Mouse (Mus musculus) liver, embryonic 13.5 days (tissue): ENCODE measurements around the gene Glrx3. TPM values are rescaled to one million over a fixed set of nuclear protein-coding genes. Genes with fewer than 3 reads are reported as not detected.

Experiments used
- ATAC-seq: fragments of 200-750 bp; cut with Nextera tagmentation; 2 replicates; pipeline ENCODE4 v1.8.0; 2017; ENCODE audit warnings: low read depth, mild to moderate bottlenecking, moderate number of reproducible peaks, moderate library complexity
- DNase-seq: peaks from one replicate; pipeline ENCODE4 v3.0.0; 2022
- H3K27ac ChIP-seq: fragments of 300-500 bp; sonication (generic); 2 replicates; pipeline ENCODE4 v1.5.1; 2015; ENCODE audit warnings: moderate library complexity, mild to moderate bottlenecking, inconsistent platforms
- H3K27me3 ChIP-seq: fragments of 300-500 bp; sonication (generic); 2 replicates; pipeline ENCODE4 v1.6.1; 2015; ENCODE audit warnings: mild to moderate bottlenecking, inconsistent platforms
- H3K36me3 ChIP-seq: fragments of 300-500 bp; sonication (generic); 2 replicates; pipeline ENCODE4 v1.6.1; 2015; ENCODE audit warnings: mild to moderate bottlenecking, inconsistent platforms
- H3K4me1 ChIP-seq: fragments of 300-500 bp; sonication (generic); replicated peaks from 2 replicates; pipeline ENCODE4 v1.6.1; 2015; ENCODE audit warnings: inconsistent platforms
- H3K4me2 ChIP-seq: fragments of 300-500 bp; sonication (generic); 2 replicates; pipeline ENCODE4 v1.6.1; 2015; ENCODE audit warnings: inconsistent platforms, mild to moderate bottlenecking, moderate library complexity
- H3K4me3 ChIP-seq: fragments of 300-500 bp; sonication (generic); replicated peaks from 2 replicates; pipeline ENCODE4 v1.5.1; 2015; ENCODE audit warnings: mild to moderate bottlenecking, inconsistent platforms
- H3K9ac ChIP-seq: fragments of 300-500 bp; sonication (generic); 2 replicates; pipeline ENCODE4 v1.6.1; 2015; ENCODE audit warnings: mild to moderate bottlenecking, inconsistent platforms
- H3K9me3 ChIP-seq: fragments of 300-500 bp; sonication (generic); replicated peaks from 2 replicates; pipeline ENCODE4 v1.6.1; 2016; ENCODE audit warnings: inconsistent platforms
- WGBS: fragments of 180-500 bp; shearing (Covaris S2); methylation state at CpG from one replicate; pipeline ENCODE4 v1.1.7; 2015; ENCODE audit not compliant: insufficient replicate concordance; 5-methylcytosine and 5-hydroxymethylcytosine counted together
- polyA plus RNA-seq: library from polyadenylated mRNA; unstranded; fragments of >200 nt; fragmentation: Nextera tagmentation; extraction: Ambion mirVana; gene quantifications from 2 replicates; pipeline ENCODE4 v1.2.1, GENCODE M21; 2015

Glrx3 gene
- polyA plus RNA-seq, 1 experiment from 2014 or later: 117 TPM

- Histone ChIP-seq H3K4me2 (peak overlapping the region; percentile 48), H3K36me3 (no peaks in the 10 kb centered on the region), H3K27me3 (no peaks in the 10 kb centered on the region; the same call in 1 of the 2 replicates), H3K27ac (no peak overlapping the region), H3K4me1 (peaks cover 4% of the 10 kb centered on the region), H3K9ac (no peak overlapping the region; the same call in 1 of the 2 replicates), H3K9me3 (no peaks in the 10 kb centered on the region), H3K4me3 (no peak overlapping the region)
- 13% methylated on average over 30 of the region's 30 CpGs for WGBS
- peak; percentile 86 for ATAC-seq
- peak; percentile 81 for DNase-seq
Observed at GRCm38 (mm10) chr7:137477950-137478620, 40.7 kb downstream of the Glrx3 start.

GRCm38 (mm10) chr7:137478621-137478982 is 41.2 kb downstream of the Glrx3 start:
- no peaks in the 10 kb centered on the region; the same call in 1 of the 2 replicates for H3K27me3 ChIP-seq
- peak overlapping the region; percentile 48 for H3K4me2 ChIP-seq

GRCm38 (mm10) chr7:137480839-137481238 is 43.4 kb downstream of the Glrx3 start:
- Histone ChIP-seq H3K36me3 (no peaks in the 10 kb centered on the region), H3K27ac (no peak overlapping the region), H3K4me3 (no peak overlapping the region), H3K27me3 (no peaks in the 10 kb centered on the region; the same call in 1 of the 2 replicates), H3K4me1 (peaks cover 4% of the 10 kb centered on the region), H3K9ac (no peak overlapping the region), H3K9me3 (no peaks in the 10 kb centered on the region), H3K4me2 (no peak overlapping the region)
- 70% methylated on average over 6 of the region's 6 CpGs for WGBS
- DNase-seq: no peak
- ATAC-seq: no peak

More at GRCm38 (mm10) chr7:137478621-137478982, 41.2 kb downstream of the Glrx3 start:
- DNase-seq (no peak), ATAC-seq (peak; percentile 39)
- 17% methylated on average over 5 of the region's 5 CpGs for WGBS
- Histone ChIP-seq H3K27ac (no peak overlapping the region), H3K4me1 (peaks cover 4% of the 10 kb centered on the region), H3K36me3 (no peaks in the 10 kb centered on the region), H3K9me3 (no peaks in the 10 kb centered on the region), H3K4me3 (no peak overlapping the region), H3K9ac (no peak overlapping the region; the same call in 1 of the 2 replicates)

GRCm38 (mm10) chr7:137483987-137484386 is 46.6 kb downstream of the Glrx3 start:
- no peak for DNase-seq
- Histone ChIP-seq H3K4me1 (no peaks in the 10 kb centered on the region), H3K27ac (no peak overlapping the region), H3K4me3 (no peak overlapping the region), H3K27me3 (no peaks in the 10 kb centered on the region), H3K9ac (no peak overlapping the region), H3K36me3 (no peaks in the 10 kb centered on the region), H3K9me3 (no peaks in the 10 kb centered on the region), H3K4me2 (no peak overlapping the region)
- no peak for ATAC-seq
- WGBS: 67% methylated on average over 11 of the region's 11 CpGs

DNA sequence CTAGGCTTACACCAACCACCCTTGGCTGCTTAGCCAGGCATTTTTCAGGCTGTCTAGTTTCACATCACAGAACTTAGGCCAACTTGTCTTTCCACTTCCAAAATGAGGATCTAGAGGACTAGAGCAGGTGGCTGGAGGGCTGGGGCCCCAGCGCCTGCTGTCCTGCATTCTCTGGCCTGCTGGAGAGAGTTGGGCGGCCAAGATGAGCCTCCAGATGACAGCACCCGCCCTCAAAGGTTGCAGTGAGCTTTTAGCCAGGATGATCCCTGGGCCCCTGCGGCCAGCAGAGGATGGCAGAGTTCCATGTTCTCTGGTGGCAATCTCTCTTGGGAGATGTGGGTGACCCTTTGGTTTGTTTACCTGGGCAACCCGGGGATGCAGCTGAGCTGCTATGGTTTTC is 51.0 kb downstream of the Glrx3 start:
- Histone ChIP-seq H3K9me3 (no peaks in the 10 kb centered on the region), H3K4me1 (no peaks in the 10 kb centered on the region), H3K27me3 (no peaks in the 10 kb centered on the region), H3K36me3 (no peaks in the 10 kb centered on the region), H3K4me3 (no peak overlapping the region), H3K9ac (no peak overlapping the region), H3K4me2 (no peak overlapping the region), H3K27ac (no peak overlapping the region)
- 53% methylated on average over 5 of the region's 5 CpGs for WGBS
- DNase-seq: no peak
- no peak for ATAC-seq

- Histone ChIP-seq H3K9me3 (no peaks in the 10 kb centered on the region), H3K9ac (no peak overlapping the region), H3K27ac (no peak overlapping the region), H3K4me2 (no peak overlapping the region), H3K27me3 (no peaks in the 10 kb centered on the region), H3K36me3 (no peaks in the 10 kb centered on the region), H3K4me1 (no peaks in the 10 kb centered on the region), H3K4me3 (no peak overlapping the region)
- ATAC-seq (no peak), DNase-seq (no peak)
- 45% methylated on average over 4 of the region's 4 CpGs for WGBS
Observed at GRCm38 (mm10) chr7:137490711-137491110, 53.3 kb downstream of the Glrx3 start.

DNA sequence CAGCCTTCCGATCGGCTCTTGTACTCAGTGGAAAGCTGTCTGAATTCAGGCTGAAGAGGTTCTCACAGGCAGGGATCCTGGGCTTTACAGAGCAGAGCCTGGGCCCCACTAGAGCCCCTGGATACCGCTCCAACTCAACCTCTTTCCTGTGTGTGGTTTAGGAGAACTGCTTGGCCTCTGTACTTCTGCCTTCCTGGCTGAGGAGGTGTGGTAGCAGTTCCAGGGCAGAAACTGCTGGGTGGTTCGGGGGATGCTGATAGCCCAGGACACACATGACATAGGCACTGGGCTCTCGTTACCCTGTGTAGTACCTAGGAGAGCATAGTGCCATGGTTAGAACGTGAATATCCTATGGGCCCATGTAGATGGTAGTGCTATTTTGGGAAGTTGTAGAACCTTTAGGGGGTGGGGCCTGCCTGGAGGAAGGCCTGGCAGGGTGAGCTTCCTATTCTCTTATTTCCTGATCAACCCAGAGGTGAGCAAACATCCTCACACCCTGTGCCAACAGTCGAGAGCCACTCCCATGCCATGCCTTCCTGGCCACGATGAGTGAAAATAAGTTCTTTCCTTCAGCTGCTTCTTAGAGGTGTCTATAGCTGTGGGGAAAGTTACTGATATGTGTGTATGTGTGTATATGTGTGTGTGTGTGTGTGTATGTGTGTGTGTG is 55.0 kb downstream of the Glrx3 start:
- DNase-seq (no peak), ATAC-seq (no peak)
- no peaks in the 10 kb centered on the region for H3K4me1 ChIP-seq
- H3K4me3 ChIP-seq: no peak overlapping the region
- no peak overlapping the region for H3K4me2 ChIP-seq
- H3K9me3 ChIP-seq: no peaks in the 10 kb centered on the region
- H3K36me3 ChIP-seq: no peaks in the 10 kb centered on the region
- H3K9ac ChIP-seq: no peak overlapping the region
- H3K27ac ChIP-seq: no peak overlapping the region
- 32% methylated on average over 8 of the region's 8 CpGs for WGBS
- no peaks in the 10 kb centered on the region for H3K27me3 ChIP-seq

- H3K4me3 ChIP-seq: no peak overlapping the region
- WGBS: 60% methylated on average over 4 of the region's 4 CpGs
- H3K27me3 ChIP-seq: no peaks in the 10 kb centered on the region
- no peak for ATAC-seq
- H3K27ac ChIP-seq: no peak overlapping the region
- H3K36me3 ChIP-seq: no peaks in the 10 kb centered on the region
- H3K4me2 ChIP-seq: no peak overlapping the region
- H3K4me1 ChIP-seq: no peaks in the 10 kb centered on the region
- H3K9ac ChIP-seq: no peak overlapping the region
- no peaks in the 10 kb centered on the region for H3K9me3 ChIP-seq
- no peak for DNase-seq
Observed at GRCm38 (mm10) chr7:137498736-137499135, 61.3 kb downstream of the Glrx3 start.

- DNase-seq (no peak), ATAC-seq (no peak)
- Histone ChIP-seq H3K9ac (no peak overlapping the region), H3K4me3 (no peak overlapping the region), H3K27me3 (no peaks in the 10 kb centered on the region), H3K27ac (no peak overlapping the region), H3K4me2 (no peak overlapping the region), H3K9me3 (no peaks in the 10 kb centered on the region), H3K4me1 (no peaks in the 10 kb centered on the region), H3K36me3 (no peaks in the 10 kb centered on the region)
Observed at GRCm38 (mm10) chr7:137517588-137517987, 80.2 kb downstream of the Glrx3 start.

GRCm38 (mm10) chr7:137518028-137518576 is 80.7 kb downstream of the Glrx3 start:
- Histone ChIP-seq H3K4me2 (no peak overlapping the region), H3K4me1 (no peaks in the 10 kb centered on the region), H3K36me3 (no peaks in the 10 kb centered on the region), H3K9ac (no peak overlapping the region), H3K4me3 (no peak overlapping the region), H3K27me3 (no peaks in the 10 kb centered on the region), H3K9me3 (no peaks in the 10 kb centered on the region), H3K27ac (no peak overlapping the region)
- no peak for ATAC-seq
- DNase-seq: no peak
- WGBS: 44% methylated on average over 5 of the region's 5 CpGs
